Mouse (Mus musculus): ENCODE results near the gene Tmem120b. TPM values are rescaled to one million over a fixed set of nuclear protein-coding genes. Genes with fewer than 3 reads are reported as not detected.
A peak's percentile ranks its signal among the peaks of the same experiment; 100 is the strongest.

Tmem120b gene
- polyA plus RNA-seq, 1 experiment from 2014 or later, result 11.9 TPM

- H3K4me3 ChIP-seq (ENCODE audit: low read depth, low read length), result no peak overlapping the region
- ATAC-seq (no peak), DNase-seq (ENCODE audit: low spot score) (no peak)
- no peaks in the 10 kb centered on the region for H3K9me3 ChIP-seq (ENCODE audit: low read length)
- TF ChIP-seq CTCF (IDR thresholded peaks at IDR 0.05) (no peak), EP300 (IDR thresholded peaks at IDR 0.05) (no peak)
- H3K27ac ChIP-seq (ENCODE audit: low read length), result no peak overlapping the region
- H3K9ac ChIP-seq (replicated peaks; ENCODE audit: low read depth), result no peak overlapping the region
- no peaks in the 10 kb centered on the region for H3K36me3 ChIP-seq (ENCODE audit: insufficient read depth, low read length)
- no peaks in the 10 kb centered on the region for H3K4me1 ChIP-seq (ENCODE audit: insufficient read depth, low read depth, low read length)
- H3K27me3 ChIP-seq (replicated peaks; ENCODE audit: insufficient read depth, low read length), result no peaks in the 10 kb centered on the region
- no peak overlapping the region for H3K4me2 ChIP-seq (replicated peaks; ENCODE audit: low read depth, low read length)
- WGBS, result 75% methylated on average over 14 of the region's 14 CpGs
Measured at GRCm38 (mm10) chr5:123093077-123093633, 24.9 kb downstream of the Tmem120b start.

DNA sequence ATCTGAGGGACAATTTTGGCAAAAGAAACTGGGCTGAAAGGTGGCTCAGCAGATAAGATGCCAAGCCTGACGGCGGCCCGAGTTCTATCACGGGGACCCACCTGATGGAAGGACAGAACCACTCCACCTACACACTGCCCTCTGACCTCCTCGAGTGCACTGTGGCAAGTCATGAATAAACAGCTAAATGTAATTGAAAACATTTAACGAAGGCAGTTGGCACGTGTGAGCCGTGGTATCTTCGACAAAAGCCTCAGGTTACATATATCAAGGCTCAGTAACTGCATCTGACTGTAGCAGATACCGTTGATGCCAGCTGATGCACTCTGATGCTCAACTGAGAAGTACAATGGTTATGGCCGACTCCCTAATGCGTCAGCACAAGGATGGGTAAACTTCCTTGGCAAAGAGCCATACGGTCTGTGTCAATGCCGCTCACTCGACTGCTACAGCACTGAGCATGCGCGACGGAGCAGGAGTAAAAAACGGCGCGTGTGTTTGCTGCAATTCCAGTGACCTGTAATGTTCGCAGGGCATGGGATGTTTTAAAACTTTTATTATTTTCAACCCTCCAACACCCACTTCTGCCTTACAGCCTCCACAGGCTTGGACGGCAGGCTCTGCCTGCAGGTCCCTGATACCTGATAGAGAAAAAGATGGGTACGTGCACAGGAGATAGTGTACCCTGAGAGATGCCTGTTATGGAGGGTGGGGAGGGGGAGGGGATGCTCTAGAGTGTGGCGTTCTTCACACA, 26.2 kb downstream of the Tmem120b start:
- Histone ChIP-seq H3K36me3 (ENCODE audit: insufficient read depth, low read length) (no peaks in the 10 kb centered on the region), H3K27ac (ENCODE audit: low read length) (no peak overlapping the region), H3K27me3 (replicated peaks; ENCODE audit: insufficient read depth, low read length) (no peaks in the 10 kb centered on the region), H3K9me3 (ENCODE audit: low read length) (no peaks in the 10 kb centered on the region), H3K9ac (replicated peaks; ENCODE audit: low read depth) (no peak overlapping the region), H3K4me1 (ENCODE audit: insufficient read depth, low read depth, low read length) (no peaks in the 10 kb centered on the region), H3K4me2 (replicated peaks; ENCODE audit: low read depth, low read length) (no peak overlapping the region), H3K4me3 (ENCODE audit: low read depth, low read length) (no peak overlapping the region)
- peak; percentile 40; the same call in 1 of the 2 replicates for ATAC-seq
- no peak for TF ChIP-seq EP300 (IDR thresholded peaks at IDR 0.05)
- no peak for TF ChIP-seq CTCF (IDR thresholded peaks at IDR 0.05)
- DNase-seq (ENCODE audit: low spot score), result peak; percentile 61
- WGBS, result 68% methylated on average over 25 of the region's 25 CpGs

GRCm38 (mm10) chr5:123096299-123096698, 28.1 kb downstream of the Tmem120b start:
- Histone ChIP-seq H3K36me3 (ENCODE audit: insufficient read depth, low read length) (no peaks in the 10 kb centered on the region), H3K4me2 (replicated peaks; ENCODE audit: low read depth, low read length) (no peak overlapping the region), H3K4me1 (ENCODE audit: insufficient read depth, low read depth, low read length) (no peaks in the 10 kb centered on the region), H3K27me3 (replicated peaks; ENCODE audit: insufficient read depth, low read length) (no peaks in the 10 kb centered on the region), H3K9me3 (ENCODE audit: low read length) (no peaks in the 10 kb centered on the region), H3K9ac (replicated peaks; ENCODE audit: low read depth) (no peak overlapping the region), H3K27ac (ENCODE audit: low read length) (no peak overlapping the region), H3K4me3 (ENCODE audit: low read depth, low read length) (no peak overlapping the region)
- WGBS, result 87% methylated on average over 8 of the region's 8 CpGs
- DNase-seq (ENCODE audit: low spot score) (no peak), ATAC-seq (no peak)
- TF ChIP-seq CTCF (IDR thresholded peaks at IDR 0.05), result no peak
- no peak for TF ChIP-seq EP300 (IDR thresholded peaks at IDR 0.05)

DNA sequence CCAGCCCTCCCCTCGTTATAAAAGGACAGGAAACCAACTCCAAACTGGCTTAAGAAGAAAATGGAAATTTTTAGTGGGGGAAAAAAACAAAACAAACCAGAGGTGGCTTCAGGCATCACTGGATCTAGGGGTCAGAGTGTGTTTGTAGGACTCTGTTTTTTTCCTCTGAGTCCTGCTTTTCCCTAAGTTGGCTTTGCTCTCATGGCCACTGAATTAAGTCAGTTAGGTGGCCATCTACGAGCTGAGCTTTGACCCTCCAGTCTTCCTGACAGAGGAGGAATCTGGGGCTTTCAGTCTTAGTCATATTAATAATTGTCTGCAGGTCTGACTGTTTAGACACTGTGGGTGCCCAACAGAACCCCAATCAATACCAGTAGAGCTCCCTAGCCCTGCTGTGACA, 30.3 kb downstream of the Tmem120b start:
- Histone ChIP-seq H3K27me3 (replicated peaks; ENCODE audit: insufficient read depth, low read length) (no peaks in the 10 kb centered on the region), H3K9me3 (ENCODE audit: low read length) (no peaks in the 10 kb centered on the region), H3K27ac (ENCODE audit: low read length) (no peak overlapping the region), H3K36me3 (ENCODE audit: insufficient read depth, low read length) (no peaks in the 10 kb centered on the region), H3K9ac (replicated peaks; ENCODE audit: low read depth) (no peak overlapping the region), H3K4me2 (replicated peaks; ENCODE audit: low read depth, low read length) (no peak overlapping the region), H3K4me3 (ENCODE audit: low read depth, low read length) (no peak overlapping the region), H3K4me1 (ENCODE audit: insufficient read depth, low read depth, low read length) (no peaks in the 10 kb centered on the region)
- DNase-seq (ENCODE audit: low spot score), result no peak
- WGBS, result 68% methylated on average over 2 of the region's 2 CpGs
- ATAC-seq, result no peak
- TF ChIP-seq EP300 (IDR thresholded peaks at IDR 0.05) (no peak), CTCF (IDR thresholded peaks at IDR 0.05) (no peak)

DNA sequence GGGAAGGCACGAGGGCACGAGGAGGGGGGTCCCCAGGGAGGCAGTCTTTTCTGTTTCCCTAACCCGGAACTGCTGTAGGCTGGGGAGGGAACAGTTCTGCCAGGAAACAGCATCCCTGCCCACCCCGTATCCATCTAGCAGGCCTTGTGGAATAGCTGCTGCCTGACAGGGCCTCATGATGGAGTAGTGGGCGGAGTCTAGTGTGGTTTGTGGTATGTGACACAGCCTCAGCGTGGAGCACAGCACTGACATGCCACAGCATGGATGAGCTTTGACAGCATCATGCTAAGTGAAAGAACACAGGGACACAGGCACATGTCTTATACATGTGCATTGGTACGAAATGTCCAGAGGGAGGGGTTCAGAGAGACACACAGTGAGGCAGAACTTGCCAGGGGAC, 34.2 kb downstream of the Tmem120b start:
- Histone ChIP-seq H3K4me2 (replicated peaks; ENCODE audit: low read depth, low read length) (no peak overlapping the region), H3K27ac (ENCODE audit: low read length) (no peak overlapping the region), H3K9me3 (ENCODE audit: low read length) (no peaks in the 10 kb centered on the region), H3K27me3 (replicated peaks; ENCODE audit: insufficient read depth, low read length) (no peaks in the 10 kb centered on the region), H3K4me1 (ENCODE audit: insufficient read depth, low read depth, low read length) (no peaks in the 10 kb centered on the region), H3K36me3 (ENCODE audit: insufficient read depth, low read length) (no peaks in the 10 kb centered on the region), H3K4me3 (ENCODE audit: low read depth, low read length) (no peak overlapping the region), H3K9ac (replicated peaks; ENCODE audit: low read depth) (no peak overlapping the region)
- TF ChIP-seq EP300 (IDR thresholded peaks at IDR 0.05), result no peak
- no peak for TF ChIP-seq CTCF (IDR thresholded peaks at IDR 0.05)
- WGBS, result 56% methylated on average over 7 of the region's 7 CpGs
- DNase-seq (ENCODE audit: low spot score) (no peak), ATAC-seq (no peak)

- Histone ChIP-seq H3K9me3 (ENCODE audit: low read length) (no peaks in the 10 kb centered on the region), H3K27me3 (replicated peaks; ENCODE audit: insufficient read depth, low read length) (no peaks in the 10 kb centered on the region), H3K9ac (replicated peaks; ENCODE audit: low read depth) (no peak overlapping the region), H3K27ac (ENCODE audit: low read length) (no peak overlapping the region), H3K4me1 (ENCODE audit: insufficient read depth, low read depth, low read length) (no peaks in the 10 kb centered on the region), H3K4me3 (ENCODE audit: low read depth, low read length) (no peak overlapping the region), H3K4me2 (replicated peaks; ENCODE audit: low read depth, low read length) (no peak overlapping the region), H3K36me3 (ENCODE audit: insufficient read depth, low read length) (no peaks in the 10 kb centered on the region)
- peak; percentile 53 for DNase-seq (ENCODE audit: low spot score)
- WGBS, result 30% methylated on average over 8 of the region's 8 CpGs
- TF ChIP-seq EP300 (IDR thresholded peaks at IDR 0.05) (no peak), CTCF (IDR thresholded peaks at IDR 0.05) (no peak)
- ATAC-seq, result peak; percentile 70
Measured at GRCm38 (mm10) chr5:123103556-123103955, 35.3 kb downstream of the Tmem120b start.

Data from lung, postnatal 0 days (tissue).